In the genomic region with DNA sequence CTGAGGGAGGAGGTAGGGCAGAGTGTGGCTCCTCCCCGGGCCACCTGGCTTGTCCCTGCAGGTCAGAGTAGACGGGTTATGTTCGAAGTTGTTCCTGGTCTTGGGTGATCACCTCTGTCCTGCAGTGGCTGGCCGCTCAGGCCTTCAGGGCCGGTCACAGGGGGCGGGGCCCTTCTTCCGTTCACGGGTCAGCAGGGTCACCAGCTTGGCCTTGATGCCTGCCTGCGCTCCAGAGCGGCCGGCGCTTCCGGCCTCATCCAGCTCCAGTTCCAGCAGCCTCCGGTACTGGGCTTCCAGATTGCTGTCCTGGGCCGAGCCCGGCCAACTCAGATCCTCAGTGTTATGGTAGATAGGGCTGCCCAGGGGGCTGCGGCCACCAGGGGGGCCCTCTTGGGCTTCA, we compare ENCODE assay signal across 9 mouse cellular contexts. TPM values are rescaled to one million over a fixed set of nuclear protein-coding genes. Genes with fewer than 3 reads are reported as not detected.
DNase-seq lines count a peak whose midpoint lies in the region; ATAC-seq and TF ChIP-seq lines count a peak whose summit lies in the region.
"Had no signal": no experiment of that assay in that cellular context is flagged by ENCODE, and none has a peak within 500 bp of the region (broad histone marks: within the 10 kb centered on the region; RNA-seq: fewer than 3 reads in every experiment).

No protein-coding gene starts in this region.

- no peak for TF ChIP-seq POLR2A in spleen, adult 2 months (IDR thresholded peaks at IDR 0.05; ENCODE audit: low read depth, low read length)

- no peak for DNase-seq in spleen, adult 2 months (ENCODE audit: low read depth in 1 of 2, low spot score in 2 of 2)
- no peak for DNase-seq in spleen, postnatal 14 days (ENCODE audit: low spot score in 2 of 2)
- DNase-seq in heart, embryonic 10.5 days (ENCODE audit: low spot score): no peak
- DNase-seq in right cerebral cortex, postnatal 14 days: no peak
- DNase-seq in right cerebral cortex, postnatal 25 days: no peak
- DNase-seq in left cerebral cortex, adult 8-10 months (ENCODE audit: low spot score in 2 of 2): no peak

- peak overlapping the region; percentile 40 for H3K9ac ChIP-seq in kidney, embryonic 14.5 days (ENCODE audit: low read depth, low read length)
- H3K9ac ChIP-seq in stomach, embryonic 16.5 days (ENCODE audit: low read length): no peak overlapping the region
- H3K9ac ChIP-seq: midbrain, embryonic 12.5 days had no signal

- H3K9me3 ChIP-seq in heart, embryonic 10.5 days: no peaks in the 10 kb centered on the region
- H3K9me3 ChIP-seq in kidney, embryonic 14.5 days (ENCODE audit: control insufficient read depth, low read length): no peaks in the 10 kb centered on the region
- H3K9me3 ChIP-seq in stomach, embryonic 16.5 days (replicated peaks; ENCODE audit: control insufficient read depth, low read length): no peaks in the 10 kb centered on the region
- H3K9me3 ChIP-seq: midbrain, embryonic 12.5 days had no signal

- no peak overlapping the region for H3K4me2 ChIP-seq in kidney, embryonic 14.5 days (replicated peaks; ENCODE audit: low read depth, low read length)
- no peak overlapping the region for H3K4me2 ChIP-seq in stomach, embryonic 16.5 days (ENCODE audit: low read depth, low read length)
- H3K4me2 ChIP-seq: midbrain, embryonic 12.5 days had no signal

- 93% methylated on average over 17 of the region's 17 CpGs for WGBS in spleen, adult 2 months
- WGBS in heart, embryonic 10.5 days: 62% methylated on average over 17 of the region's 17 CpGs
- WGBS in kidney, embryonic 14.5 days: 35% methylated on average over 17 of the region's 17 CpGs
- WGBS in stomach, embryonic 16.5 days: 57% methylated on average over 17 of the region's 17 CpGs

- H3K36me3 ChIP-seq in spleen, adult 2 months (ENCODE audit: control insufficient read depth, insufficient read depth, low read length): peaks cover 19% of the 10 kb centered on the region
- 0 out of 2 replicates have a peak, but pooled peaks cover 2% of the 10 kb centered on the region for H3K36me3 ChIP-seq in heart, embryonic 10.5 days
- H3K36me3 ChIP-seq in kidney, embryonic 14.5 days (ENCODE audit: control insufficient read depth, insufficient read depth, low read length): 0 out of 2 replicates have a peak, but pooled peaks cover 3% of the 10 kb centered on the region
- no peaks in the 10 kb centered on the region for H3K36me3 ChIP-seq in stomach, embryonic 16.5 days (ENCODE audit: control insufficient read depth, insufficient read depth, low read length)

- H3K4me1 ChIP-seq in spleen, adult 2 months (ENCODE audit: control insufficient read depth, insufficient read depth, insufficient read length): peaks cover 2% of the 10 kb centered on the region; the same call in 1 of the 2 replicates
- H3K4me1 ChIP-seq in heart, embryonic 10.5 days: peaks cover 14% of the 10 kb centered on the region
- H3K4me1 ChIP-seq in kidney, embryonic 14.5 days (ENCODE audit: control insufficient read depth, insufficient read depth, low read length): peaks cover 6% of the 10 kb centered on the region
- H3K4me1 ChIP-seq in stomach, embryonic 16.5 days (ENCODE audit: control insufficient read depth, insufficient read depth, low read length): no peaks in the 10 kb centered on the region
- H3K4me1 ChIP-seq: midbrain, embryonic 12.5 days had no signal

- no peak for TF ChIP-seq CTCF in spleen, adult 2 months (IDR thresholded peaks at IDR 0.05; ENCODE audit: extremely low read depth, insufficient read depth, insufficient read length, insufficient replicate concordance)

- peak overlapping the region; percentile 26; the same call in 1 of the 2 replicates for H3K27ac ChIP-seq in spleen, adult 2 months (ENCODE audit: insufficient read depth, low read length)
- peak overlapping the region; percentile 49; the same call in 1 of the 2 replicates for H3K27ac ChIP-seq in heart, embryonic 10.5 days
- H3K27ac ChIP-seq in kidney, embryonic 14.5 days (ENCODE audit: low read depth, low read length): no peak overlapping the region
- no peak overlapping the region for H3K27ac ChIP-seq in stomach, embryonic 16.5 days (ENCODE audit: low read length)
- H3K27ac ChIP-seq: midbrain, embryonic 12.5 days had no signal

- H3K27me3 ChIP-seq in spleen, adult 2 months (ENCODE audit: control insufficient read depth, insufficient read depth, low read length): no peaks in the 10 kb centered on the region
- 0 out of 2 replicates have a peak, but pooled peaks cover 5% of the 10 kb centered on the region for H3K27me3 ChIP-seq in heart, embryonic 10.5 days (ENCODE audit: insufficient read depth, poor library complexity, severe bottlenecking)
- H3K27me3 ChIP-seq in kidney, embryonic 14.5 days (ENCODE audit: control insufficient read depth, insufficient read depth, low read length): no peaks in the 10 kb centered on the region
- no peaks in the 10 kb centered on the region for H3K27me3 ChIP-seq in stomach, embryonic 16.5 days (ENCODE audit: control insufficient read depth, insufficient read depth, low read length)
- H3K27me3 ChIP-seq: midbrain, embryonic 12.5 days had no signal

- H3K4me3 ChIP-seq in spleen, adult 2 months (ENCODE audit: extremely low read depth, insufficient read depth, insufficient read length): no peak overlapping the region
- H3K4me3 ChIP-seq in heart, embryonic 10.5 days: no peak overlapping the region
- no peak overlapping the region for H3K4me3 ChIP-seq in kidney, embryonic 14.5 days (ENCODE audit: low read length)
- no peak overlapping the region for H3K4me3 ChIP-seq in stomach, embryonic 16.5 days (replicated peaks; ENCODE audit: low read length)
- H3K4me3 ChIP-seq: midbrain, embryonic 12.5 days had no signal

- ATAC-seq in kidney, embryonic 14.5 days (ENCODE audit: low FRiP score, low TSS enrichment): peak; percentile 61
- ATAC-seq in stomach, embryonic 16.5 days (ENCODE audit: insufficient read depth, low FRiP score): 0 out of 2 replicates have a peak, but pooled peaks have one; percentile 8

RNA-seq across cellular contexts. Expression of a gene that starts 5.8 kb away (rescaled TPM):
- polyA plus RNA-seq in spleen, adult 2 months (2012; rRNA removed): 248 and 364 TPM in 2 replicates
- polyA plus RNA-seq in heart, embryonic 10.5 days (2016; fragmentation: Nextera tagmentation; extraction: Ambion mirVana): 0.57 and 2.4 TPM in 2 replicates
- 1.9 and 2.2 TPM in 2 replicates for polyA plus RNA-seq in kidney, embryonic 14.5 days (2014; fragmentation: Nextera tagmentation; extraction: Ambion mirVana)
- 4.7 and 4.9 TPM in 2 replicates for polyA plus RNA-seq in stomach, embryonic 16.5 days (2015; fragmentation: Nextera tagmentation; extraction: Ambion mirVana)
- total RNA-seq in left cerebral cortex, adult 8-10 months (2022): 1 to 10 TPM; 3.7 to 6.3 (median 5.2) TPM

RNA-seq across cellular contexts. Expression of a gene that starts 9.8 kb away (rescaled TPM):
- 38.3 and 46.2 TPM in 2 replicates for polyA plus RNA-seq in spleen, adult 2 months (2012; rRNA removed)
- 397 and 462 TPM in 2 replicates for polyA plus RNA-seq in heart, embryonic 10.5 days (2016; fragmentation: Nextera tagmentation; extraction: Ambion mirVana)
- 136 and 141 TPM in 2 replicates for polyA plus RNA-seq in kidney, embryonic 14.5 days (2014; fragmentation: Nextera tagmentation; extraction: Ambion mirVana)
- polyA plus RNA-seq in stomach, embryonic 16.5 days (2015; fragmentation: Nextera tagmentation; extraction: Ambion mirVana): 240 and 243 TPM in 2 replicates
- total RNA-seq in left cerebral cortex, adult 8-10 months (2022): 10 to 100 TPM; 78.3 to 93.8 (median 85.9) TPM

RNA-seq across cellular contexts. Expression of a gene that starts 13.2 kb away (rescaled TPM):
- 101 and 113 TPM in 2 replicates for polyA plus RNA-seq in spleen, adult 2 months (2012; rRNA removed)
- polyA plus RNA-seq in heart, embryonic 10.5 days (2016; fragmentation: Nextera tagmentation; extraction: Ambion mirVana): 43.4 and 64.1 TPM in 2 replicates
- 94.1 and 94.7 TPM in 2 replicates for polyA plus RNA-seq in kidney, embryonic 14.5 days (2014; fragmentation: Nextera tagmentation; extraction: Ambion mirVana)
- 52.5 and 53.4 TPM in 2 replicates for polyA plus RNA-seq in stomach, embryonic 16.5 days (2015; fragmentation: Nextera tagmentation; extraction: Ambion mirVana)
- total RNA-seq in left cerebral cortex, adult 8-10 months (2022): 10 to 100 TPM; 44.5 to 55.2 (median 48.2) TPM

RNA-seq across cellular contexts. Expression of a gene that starts 35.4 kb away (rescaled TPM):
- 12.8 and 14.2 TPM in 2 replicates for polyA plus RNA-seq in spleen, adult 2 months (2012; rRNA removed)
- polyA plus RNA-seq in heart, embryonic 10.5 days (2016; fragmentation: Nextera tagmentation; extraction: Ambion mirVana): 101 and 166 TPM in 2 replicates
- 118 and 164 TPM in 2 replicates for polyA plus RNA-seq in kidney, embryonic 14.5 days (2014; fragmentation: Nextera tagmentation; extraction: Ambion mirVana)
- polyA plus RNA-seq in stomach, embryonic 16.5 days (2015; fragmentation: Nextera tagmentation; extraction: Ambion mirVana): 111 and 113 TPM in 2 replicates
- total RNA-seq in left cerebral cortex, adult 8-10 months (2022): 100 to 1,000 TPM; 216 to 253 (median 234) TPM

RNA-seq across cellular contexts. Expression of a gene that starts 47.6 kb away (rescaled TPM):
- 119 and 122 TPM in 2 replicates for polyA plus RNA-seq in spleen, adult 2 months (2012; rRNA removed)
- polyA plus RNA-seq in heart, embryonic 10.5 days (2016; fragmentation: Nextera tagmentation; extraction: Ambion mirVana): 25.9 and 44.0 TPM in 2 replicates
- 36.7 and 39.3 TPM in 2 replicates for polyA plus RNA-seq in kidney, embryonic 14.5 days (2014; fragmentation: Nextera tagmentation; extraction: Ambion mirVana)
- 26.1 and 30.1 TPM in 2 replicates for polyA plus RNA-seq in stomach, embryonic 16.5 days (2015; fragmentation: Nextera tagmentation; extraction: Ambion mirVana)
- 10 to 100 TPM; 73.2 to 80.1 (median 73.8) TPM for total RNA-seq in left cerebral cortex, adult 8-10 months (2022)

Comparison
In these comparisons a context has a peak if more than half of its experiments do, and no peak if none do; other contexts are left out.
1. H3K27ac ChIP-seq: peak in spleen, adult 2 months (single experiment) and heart, embryonic 10.5 days (single experiment); none in kidney, embryonic 14.5 days (single experiment) and stomach, embryonic 16.5 days (single experiment).
2. RNA of a gene that starts 5.8 kb away (polyA plus RNA-seq): 248 to 364 TPM in spleen, adult 2 months; 4.7 to 4.9 TPM in stomach, embryonic 16.5 days, 0.57 to 2.4 TPM in heart, embryonic 10.5 days and 1.9 to 2.2 TPM in kidney, embryonic 14.5 days; every median in the first group is over 10 times any median in the second.